Mouse (Mus musculus) layer of hippocampus, postnatal 14 days (tissue): Measurements from ENCODE around the gene Chrne. TPM values are rescaled to one million over a fixed set of nuclear protein-coding genes. Genes with fewer than 3 reads are reported as not detected.
A peak's percentile ranks its signal among the peaks of the same experiment; 100 is the strongest.
"Not testable (repeated sequence)": the region's sequence is repeated elsewhere in the genome, so short reads cannot be mapped to it uniquely, and the experiment has no call there.

Experiments
- DNase-seq, 2 experiments: peaks; one replicate each; pipeline ENCODE4 v3.0.0; 2021 to 2022; ENCODE audit warnings: low spot score in 2 of 2, mixed read lengths in 1 of 2
- total RNA-seq, 2 experiments: library from RNA; stranded (reverse); gene quantifications; 2 replicates each; pipeline ENCODE4 v1.2.3; 2021

The Chrne gene
- total RNA-seq, 2 experiments from 2014 or later = 0.32 to 0.57 TPM

GRCm38 (mm10) chr11:70586954-70587353 is 32.1 kb downstream of the Chrne start:
- DNase-seq = no peak

DNA sequence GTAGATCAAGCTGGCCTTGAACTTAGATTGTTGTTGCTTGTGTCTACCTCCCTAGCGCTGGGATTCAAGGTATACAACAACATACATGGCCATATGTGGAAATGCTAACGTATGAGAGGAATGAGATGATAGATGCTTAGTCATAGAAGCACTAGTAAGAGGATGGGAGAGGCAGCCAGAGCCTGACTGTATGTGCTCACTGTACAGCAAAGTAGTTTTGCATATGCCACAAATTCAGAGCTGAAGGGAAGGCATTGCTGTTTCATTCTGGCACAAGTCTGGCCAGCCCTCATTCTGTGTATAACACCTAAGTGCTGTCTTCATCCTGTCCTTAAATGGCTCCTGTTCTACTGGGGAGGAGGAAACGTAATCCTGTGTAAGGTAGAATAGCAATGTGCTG is 32.8 kb downstream of the Chrne start:
- no peak for DNase-seq

- no peak for DNase-seq
These were observed 33.6 kb downstream of the Chrne start for GRCm38 (mm10) chr11:70585457-70585856.

- DNase-seq = no peak
These were observed 35.2 kb downstream of the Chrne start for GRCm38 (mm10) chr11:70583775-70584174.

DNA sequence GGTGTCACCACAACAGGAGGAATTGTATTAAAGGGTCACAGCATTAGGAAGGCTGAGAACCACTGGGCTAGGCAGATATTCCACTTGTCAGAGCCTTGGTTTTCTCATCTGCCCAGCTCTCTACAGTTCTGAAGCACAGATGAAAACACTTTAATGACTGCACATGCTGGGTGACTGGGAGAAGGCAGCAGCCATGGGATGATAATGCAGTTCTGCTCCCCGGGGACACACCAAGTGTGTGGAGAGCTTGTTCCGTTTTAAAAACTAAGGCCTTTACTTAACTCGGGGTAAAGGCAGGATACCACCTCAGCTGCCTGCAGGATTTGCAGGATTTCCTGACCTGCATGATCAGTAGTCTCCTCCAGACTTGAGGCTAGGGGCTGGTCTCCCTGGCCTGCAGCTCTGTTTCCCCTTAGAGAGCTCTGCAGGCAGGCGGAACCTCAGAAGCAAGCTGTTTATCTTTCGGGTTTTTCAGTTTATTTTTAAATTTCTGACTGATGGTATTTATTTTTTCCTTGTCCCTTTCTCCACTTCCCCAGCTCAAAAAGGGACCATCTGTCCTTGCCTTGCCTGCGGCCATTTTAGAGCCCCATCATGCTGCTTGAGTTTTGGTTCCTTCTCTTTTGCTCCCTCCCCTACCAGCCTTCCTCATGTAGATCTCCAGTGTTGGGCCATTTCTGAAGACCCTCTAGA is 35.8 kb downstream of the Chrne start:
- peak in 1 of 2 experiments; percentile 31 for DNase-seq

DNA sequence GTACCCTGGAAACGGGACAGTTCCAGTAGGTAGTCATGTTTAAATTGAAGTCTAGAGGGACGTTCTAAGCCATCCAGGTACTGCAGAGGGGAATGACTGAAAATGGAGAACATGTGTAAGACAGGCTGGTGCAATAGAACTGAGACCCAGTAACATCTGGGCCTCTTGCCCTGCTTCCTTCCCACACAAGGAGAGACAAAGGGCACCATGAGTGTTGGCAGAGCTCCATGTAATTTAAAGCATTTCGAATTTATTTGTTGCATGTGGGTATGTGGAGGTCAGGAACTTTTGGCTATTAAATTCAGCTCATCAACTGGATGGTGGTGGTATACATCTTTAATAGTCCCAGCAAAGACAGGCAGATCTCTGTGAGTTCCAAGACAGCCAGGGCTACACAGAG is 36.8 kb downstream of the Chrne start:
- DNase-seq = no peak

- no peak for DNase-seq
These were observed 38.1 kb downstream of the Chrne start for GRCm38 (mm10) chr11:70580921-70581320.

DNA sequence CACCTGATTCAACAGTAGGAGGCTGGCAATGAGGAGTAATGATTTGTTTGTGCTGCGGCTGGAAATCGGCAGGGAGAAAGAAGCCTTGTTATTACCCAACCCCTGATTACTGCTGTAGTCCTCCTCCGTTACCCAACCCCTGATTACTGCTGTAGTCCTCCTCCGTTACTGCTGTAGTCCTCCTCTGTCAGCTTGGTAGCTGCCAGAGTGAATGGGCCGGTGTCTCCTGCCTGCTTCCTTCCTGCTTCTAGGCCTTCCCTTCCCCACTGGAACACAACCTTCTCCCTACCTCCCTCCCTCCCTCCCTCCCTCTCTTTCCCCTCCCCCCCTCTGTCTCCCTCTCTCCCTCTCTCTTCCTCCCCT is 38.7 kb downstream of the Chrne start:
- no peak for DNase-seq

- DNase-seq = no peak
These were observed 39.2 kb downstream of the Chrne start for GRCm38 (mm10) chr11:70579710-70580357.

GRCm38 (mm10) chr11:70578962-70579361 is 40.1 kb downstream of the Chrne start:
- DNase-seq = no peak

DNA sequence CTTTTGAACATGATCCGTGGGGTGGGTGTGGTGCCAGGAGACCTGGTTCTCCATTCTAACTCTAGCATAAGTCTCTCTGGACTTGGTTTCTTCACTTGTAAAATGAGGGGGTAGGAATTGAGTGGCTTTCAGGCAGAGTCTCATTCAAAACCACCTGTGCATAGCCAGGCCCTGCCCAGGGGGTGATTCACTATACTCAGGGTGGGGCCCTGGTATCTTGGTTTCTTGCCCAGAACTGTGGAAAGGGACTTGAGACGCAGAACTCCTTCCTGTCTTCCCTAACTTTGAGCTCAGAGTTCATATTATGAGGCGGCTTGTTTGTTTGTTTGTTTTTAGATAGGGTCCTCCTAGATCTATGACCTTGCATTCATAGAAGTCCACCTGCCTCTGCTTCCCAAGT is 41.8 kb downstream of the Chrne start:
- no peak for DNase-seq

DNA sequence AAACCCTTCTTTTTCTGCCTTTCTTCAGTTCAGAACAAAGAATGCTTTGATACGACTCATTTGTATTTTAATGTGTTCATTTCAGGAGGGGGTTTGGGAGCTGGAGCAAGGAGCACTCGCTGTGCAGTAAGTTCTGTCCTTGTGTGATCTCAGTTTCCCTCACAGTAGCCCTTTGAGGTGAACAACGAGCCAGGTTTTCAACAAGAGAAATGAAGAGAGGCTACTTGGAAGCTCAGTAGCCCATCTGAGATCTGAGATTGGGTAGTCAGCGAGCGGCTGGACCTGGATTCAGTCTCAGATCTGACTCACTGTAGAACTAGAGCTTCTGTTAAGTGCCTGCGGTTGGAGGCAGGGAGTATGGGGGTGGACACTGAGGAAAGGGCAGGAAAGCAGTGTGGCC is 45.1 kb downstream of the Chrne start:
- DNase-seq = peak in 1 of 2 experiments; percentile 45

GRCm38 (mm10) chr11:70572348-70572902 is 46.6 kb downstream of the Chrne start:
- DNase-seq = no peak

DNA sequence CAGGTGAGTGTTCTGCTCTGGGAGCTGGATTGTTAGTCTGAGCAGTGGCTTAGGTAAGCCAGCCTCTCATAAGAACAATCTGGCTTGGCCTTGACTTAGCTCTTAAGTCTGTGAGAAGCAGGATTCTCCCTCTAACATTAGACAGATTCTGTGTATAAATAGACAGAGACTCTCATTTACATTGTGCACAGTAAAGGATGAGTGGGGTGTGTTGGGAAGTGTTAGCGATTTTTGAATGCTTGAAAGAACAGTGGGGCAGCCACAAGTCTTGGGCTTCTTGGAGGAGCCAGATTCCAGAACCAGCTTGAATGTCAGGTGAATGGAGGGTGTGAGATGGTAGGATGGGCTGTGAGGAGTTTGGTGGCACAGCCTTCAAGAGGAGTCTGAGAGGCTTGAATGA is 47.4 kb downstream of the Chrne start:
- no peak for DNase-seq

- not testable (repeated sequence) for DNase-seq
These were observed 48.4 kb downstream of the Chrne start for GRCm38 (mm10) chr11:70570614-70571013.

DNA sequence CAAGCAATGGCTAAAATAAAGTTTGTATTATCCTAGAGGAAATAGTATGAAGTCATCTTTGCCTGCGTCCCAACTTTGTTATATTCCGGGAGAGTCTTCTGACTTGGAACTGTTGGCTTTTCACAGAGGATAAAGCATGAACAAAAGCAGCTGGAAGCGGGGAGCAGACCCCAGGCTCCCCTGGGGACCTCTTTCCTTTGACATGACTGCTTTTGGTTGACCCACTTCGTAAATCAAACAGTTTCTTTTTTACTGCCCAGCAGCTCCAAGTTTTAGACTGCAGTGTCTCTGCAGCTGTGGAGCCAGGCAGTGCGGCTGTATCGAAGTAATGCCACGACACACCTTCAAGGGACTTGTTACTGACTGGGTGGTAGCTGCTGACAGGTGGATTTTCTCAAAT is 52.4 kb downstream of the Chrne start:
- DNase-seq = no peak

Other genes with a start within 250 kb of the Chrne start
- 10 to 100 TPM; 38.5 to 39.6 TPM for gene Pelp1, start 209.2 kb downstream of the Chrne start, total RNA-seq
- 10 to 100 TPM; 94.0 to 95.9 TPM for gene Arrb2, start 186.6 kb downstream of the Chrne start, total RNA-seq
- 10 to 100 TPM; 12.9 to 17.9 TPM for gene Med11, start 167.3 kb downstream of the Chrne start, total RNA-seq
- 1 to 10 TPM in 1 of 2 experiments, under 1 TPM in 1; 0.62 to 1.2 TPM for gene Zmynd15, start 159.8 kb downstream of the Chrne start, total RNA-seq
- gene Cxcl16, start 159.2 kb downstream of the Chrne start, total RNA-seq = under 1 TPM; 0.62 to 0.78 TPM
- 1 to 10 TPM in 1 of 2 experiments, not detected in 1; 1.0 TPM for gene Tm4sf5, start 114.0 kb downstream of the Chrne start, total RNA-seq
- not detected for gene Vmo1, start 104.6 kb downstream of the Chrne start, total RNA-seq
- gene Gltpd2, start 100.0 kb downstream of the Chrne start, total RNA-seq = not detected
- 100 to 1,000 TPM; 198 to 203 TPM for gene Psmb6, start 93.8 kb downstream of the Chrne start, total RNA-seq
- gene Gm40193, start 86.3 kb downstream of the Chrne start, total RNA-seq = not detected
- 10 to 100 TPM; 21.9 to 24.5 TPM for gene Pld2, start 79.2 kb downstream of the Chrne start, total RNA-seq
- 100 to 1,000 TPM; 350 to 366 TPM for gene Mink1, start 56.3 kb downstream of the Chrne start, total RNA-seq
- gene 4930544D05Rik, start 3.4 kb downstream of the Chrne start, total RNA-seq = under 1 TPM; 0.88 TPM
- gene Gp1ba, start 19.9 kb upstream of the Chrne start, total RNA-seq = not detected
- gene Rnf167, start 28.0 kb upstream of the Chrne start, total RNA-seq = 10 to 100 TPM; 70.2 to 72.3 TPM
- 100 to 1,000 TPM; 124 to 127 TPM for gene Slc25a11, start 28.3 kb upstream of the Chrne start, total RNA-seq
- gene Pfn1, start 35.4 kb upstream of the Chrne start, total RNA-seq = 100 to 1,000 TPM; 340 to 380 TPM
- 10 to 100 TPM in 1 of 2 experiments, 1 to 10 TPM in 1; 5.9 to 10.1 TPM for gene Eno3, start 38.0 kb upstream of the Chrne start, total RNA-seq
- gene Spag7, start 50.2 kb upstream of the Chrne start, total RNA-seq = 10 to 100 TPM; 45.8 to 53.7 TPM
- 100 to 1,000 TPM; 288 to 296 TPM for gene Camta2, start 68.9 kb upstream of the Chrne start, total RNA-seq
- gene Inca1, start 80.9 kb upstream of the Chrne start, total RNA-seq = 1 to 10 TPM; 1.9 to 2.1 TPM
- 10 to 100 TPM; 66.2 to 68.4 TPM for gene Kif1c, start 81.3 kb upstream of the Chrne start, total RNA-seq
- gene Zfp3, start 145.0 kb upstream of the Chrne start, total RNA-seq = 10 to 100 TPM; 17.7 to 21.0 TPM
- not detected for gene Scimp, start 193.4 kb upstream of the Chrne start, total RNA-seq
- gene Rabep1, start 225.6 kb upstream of the Chrne start, total RNA-seq = 100 to 1,000 TPM; 107 to 109 TPM